Mouse (Mus musculus) left cerebral cortex, adult 6 months (tissue): ENCODE data around the gene Lpcat2b. TPM values are rescaled to one million over a fixed set of nuclear protein-coding genes. Genes with fewer than 3 reads are reported as not detected.

Experiments used
- long read RNA-seq, 2 experiments: library from polyadenylated mRNA; unstranded; transcript quantifications; one replicate each; pipeline ENCODE4 v2.0.0; 2019 to 2020
- polyA plus RNA-seq: library from polyadenylated mRNA; unstranded; fragments of <200 nt; fragmentation: Nextera tagmentation; gene quantifications from 2 replicates; pipeline ENCODE4 v1.2.3, GENCODE M21; 2021

The Lpcat2b gene
- polyA plus RNA-seq = not detected in 2 replicates
- long read RNA-seq, experiment 1 = 0 reads
- long read RNA-seq, experiment 2 = 0 reads

DNA sequence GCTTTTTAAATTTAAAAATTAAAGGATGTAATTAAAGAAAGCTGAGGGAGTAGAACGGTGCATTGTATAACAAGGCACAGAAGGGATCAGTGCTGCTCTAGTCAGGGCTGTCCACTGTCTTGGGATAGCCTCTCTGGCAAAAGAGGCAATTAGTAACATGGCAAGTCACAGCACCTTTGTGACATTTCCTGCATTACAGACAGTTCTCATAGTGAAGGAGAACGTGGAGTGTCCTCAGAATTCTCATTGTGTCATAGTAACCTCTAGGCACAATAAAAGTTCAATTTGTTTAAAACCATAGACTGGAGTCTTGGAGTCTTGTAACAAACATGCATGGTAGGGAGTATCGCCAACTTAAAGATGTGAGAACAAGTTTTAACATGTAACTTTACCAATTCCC is at the start of gene Lpcat2b:
TSS of gene Lpcat2b (plus strand) at position 301 of the 400 bp plus-strand sequence.

DNA sequence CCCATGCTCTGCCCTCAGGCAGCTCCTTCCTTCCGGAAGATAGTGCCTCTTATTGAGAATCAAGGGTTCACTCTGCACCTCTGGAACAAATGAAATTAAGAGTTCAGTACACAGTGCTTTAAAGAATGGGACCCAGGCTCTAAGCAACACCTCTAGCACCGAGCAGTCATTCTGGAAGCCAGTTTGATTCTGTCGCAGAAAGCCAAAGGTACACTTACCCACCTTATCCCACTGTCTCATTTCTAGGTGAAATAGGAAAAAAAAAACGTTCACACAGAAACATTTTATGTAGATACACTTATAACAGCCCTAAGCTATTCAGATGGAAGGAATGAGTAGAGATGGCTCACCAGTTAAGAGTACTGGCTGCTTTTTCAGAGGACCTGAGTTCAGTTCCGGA is 28.9 kb upstream of the Lpcat2b start, which contains the start of gene Ephx4:
TSS of gene Ephx4 (plus strand) at position 301 of the 400 bp plus-strand sequence.

DNA sequence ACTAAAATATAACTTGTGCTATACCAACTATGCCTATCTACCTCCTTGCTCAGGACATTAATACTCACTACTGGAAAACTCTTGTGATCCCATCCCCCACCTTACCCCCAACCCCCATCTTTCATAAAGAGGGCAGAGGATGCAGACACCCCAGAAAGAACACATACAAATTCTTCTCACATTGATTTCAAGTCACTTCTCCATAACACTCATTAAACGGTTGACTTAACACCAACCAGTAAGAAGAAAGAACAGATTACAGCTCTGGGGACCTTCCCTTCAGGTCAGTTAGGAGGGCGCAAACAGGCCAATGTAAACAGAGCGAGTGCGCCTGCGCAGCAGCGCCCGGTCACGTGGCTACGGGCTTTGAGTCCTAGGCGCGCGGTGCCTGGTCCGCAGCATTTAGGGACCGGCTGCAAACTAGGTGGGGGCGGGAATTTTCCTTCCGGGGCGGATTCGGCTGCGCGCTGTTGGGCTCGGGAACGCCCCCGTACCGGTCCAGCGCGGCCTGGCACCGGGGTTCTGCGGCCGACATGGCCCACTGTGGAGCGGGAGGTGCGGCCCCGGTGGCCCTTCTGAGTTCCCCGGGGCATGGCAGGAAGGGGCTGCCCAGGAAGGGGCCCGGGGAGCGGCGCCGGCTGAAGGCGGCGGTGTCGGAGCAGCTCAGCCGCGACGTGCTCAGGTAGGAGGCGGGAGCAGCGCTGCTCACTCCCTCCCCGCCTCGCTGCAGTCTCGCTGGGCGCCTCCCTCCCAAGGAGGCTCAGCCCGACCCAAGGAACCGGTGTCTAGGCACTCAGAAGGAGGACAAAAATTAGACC is 6.3 kb downstream of the Lpcat2b start, which contains the start of gene Btbd8:
TSS of gene Btbd8 (plus strand) at position 534 of the 818 bp plus-strand sequence.

Other genes starting within 250 kb of the Lpcat2b start
- 3.2 and 4.8 TPM in 2 replicates for gene Tgfbr3, start 141.9 kb upstream of the Lpcat2b start, polyA plus RNA-seq
- 1.9 and 4.2 TPM in 2 replicates for gene Brdt, start 100.4 kb upstream of the Lpcat2b start, polyA plus RNA-seq
- gene Ephx4, start 28.8 kb upstream of the Lpcat2b start, polyA plus RNA-seq = 128 and 161 TPM in 2 replicates
- gene Btbd8, start 6.4 kb downstream of the Lpcat2b start, polyA plus RNA-seq = 59.8 and 89.0 TPM in 2 replicates
- 0.14 TPM in 1 of 2 replicates, not detected in the other for gene Gm42669, start 76.1 kb downstream of the Lpcat2b start, polyA plus RNA-seq
- 0.20 and 0.32 TPM in 2 replicates for gene 1700028K03Rik, start 103.2 kb downstream of the Lpcat2b start, polyA plus RNA-seq
- gene Rpap2, start 165.8 kb downstream of the Lpcat2b start, polyA plus RNA-seq = 19.3 and 26.3 TPM in 2 replicates
- gene Glmn, start 166.3 kb downstream of the Lpcat2b start, polyA plus RNA-seq = 12.4 and 14.1 TPM in 2 replicates